Mouse (Mus musculus) neural tube, embryonic 15.5 days (tissue): Measurements from ENCODE around the gene Il4i1. TPM values are rescaled to one million over a fixed set of nuclear protein-coding genes. Genes with fewer than 3 reads are reported as not detected.

Experiments
- ATAC-seq: fragments of 200-750 bp; cut with Nextera tagmentation; 2 replicates; pipeline ENCODE4 v1.8.0; 2017; ENCODE audit warnings: mild to moderate bottlenecking, moderate TSS enrichment, moderate library complexity; ENCODE audit not compliant: low FRiP score
- H3K27ac ChIP-seq: fragments of 300-500 bp; sonication (generic); replicated peaks from 2 replicates; pipeline ENCODE4 v1.5.1; 2015; ENCODE audit warnings: mild to moderate bottlenecking, inconsistent platforms
- H3K27me3 ChIP-seq: fragments of 300-500 bp; sonication (generic); replicated peaks from 2 replicates; pipeline ENCODE4 v1.6.1; 2015; ENCODE audit warnings: inconsistent platforms
- H3K36me3 ChIP-seq: fragments of 300-500 bp; sonication (generic); 2 replicates; pipeline ENCODE4 v1.6.1; 2015; ENCODE audit warnings: inconsistent platforms
- H3K4me1 ChIP-seq: fragments of 300-500 bp; sonication (generic); 2 replicates; pipeline ENCODE4 v1.6.1; 2015; ENCODE audit warnings: inconsistent platforms
- H3K4me2 ChIP-seq: fragments of 300-500 bp; sonication (generic); 2 replicates; pipeline ENCODE4 v1.6.1; 2015; ENCODE audit warnings: inconsistent platforms, mild to moderate bottlenecking, moderate library complexity
- H3K4me3 ChIP-seq: fragments of 300-500 bp; sonication (generic); replicated peaks from 2 replicates; pipeline ENCODE4 v1.5.1; 2015; ENCODE audit warnings: mild to moderate bottlenecking, inconsistent platforms
- H3K9ac ChIP-seq: fragments of 300-500 bp; sonication (generic); replicated peaks from 2 replicates; pipeline ENCODE4 v1.6.1; 2015; ENCODE audit warnings: mild to moderate bottlenecking, inconsistent platforms
- H3K9me3 ChIP-seq: fragments of 300-500 bp; sonication (generic); replicated peaks from 2 replicates; pipeline ENCODE4 v1.6.1; 2016; ENCODE audit warnings: inconsistent platforms
- WGBS: fragments of 180-500 bp; shearing (Covaris S2); methylation state at CpG from one replicate; pipeline ENCODE4 v1.1.7; 2015; ENCODE audit warnings: mixed read lengths; 5-methylcytosine and 5-hydroxymethylcytosine counted together
- polyA plus RNA-seq: library from polyadenylated mRNA; unstranded; fragments of >200 nt; fragmentation: Nextera tagmentation; extraction: Ambion mirVana; gene quantifications from 2 replicates; pipeline ENCODE4 v1.2.1, GENCODE M21; 2015

The Il4i1 gene
- polyA plus RNA-seq, 1 experiment from 2014 or later, result 0.78 TPM

GRCm38 (mm10) chr7:44819863-44820262 is 3.7 kb downstream of the Il4i1 start:
- Histone ChIP-seq H3K4me3 (no peak overlapping the region), H3K27ac (no peak overlapping the region), H3K27me3 (no peaks in the 10 kb centered on the region), H3K9me3 (no peaks in the 10 kb centered on the region), H3K36me3 (no peaks in the 10 kb centered on the region), H3K4me2 (no peak overlapping the region), H3K9ac (no peak overlapping the region), H3K4me1 (peaks cover 63% of the 10 kb centered on the region)
- WGBS, result 79% methylated on average over 5 of the region's 5 CpGs
- no peak for ATAC-seq

- H3K9me3 ChIP-seq, result no peaks in the 10 kb centered on the region
- no peak overlapping the region for H3K27ac ChIP-seq
- H3K4me3 ChIP-seq, result no peak overlapping the region
- WGBS, result 90% methylated on average over 3 of the region's 3 CpGs
- H3K36me3 ChIP-seq, result no peaks in the 10 kb centered on the region
- ATAC-seq, result no peak
- H3K27me3 ChIP-seq, result no peaks in the 10 kb centered on the region
- H3K9ac ChIP-seq, result no peak overlapping the region
- peaks cover 60% of the 10 kb centered on the region for H3K4me1 ChIP-seq
- no peak overlapping the region for H3K4me2 ChIP-seq
Observed at GRCm38 (mm10) chr7:44820525-44820924, 4.3 kb downstream of the Il4i1 start.

GRCm38 (mm10) chr7:44821666-44822448 is 5.7 kb downstream of the Il4i1 start:
- Histone ChIP-seq H3K4me3 (no peak overlapping the region), H3K36me3 (no peaks in the 10 kb centered on the region), H3K4me1 (peaks cover 58% of the 10 kb centered on the region), H3K4me2 (no peak overlapping the region), H3K27ac (no peak overlapping the region), H3K9me3 (no peaks in the 10 kb centered on the region), H3K9ac (no peak overlapping the region), H3K27me3 (no peaks in the 10 kb centered on the region)
- WGBS, result 89% methylated on average over 7 of the region's 7 CpGs
- no peak for ATAC-seq

GRCm38 (mm10) chr7:44823409-44823808 is 7.2 kb downstream of the Il4i1 start:
- Histone ChIP-seq H3K4me1 (peaks cover 43% of the 10 kb centered on the region), H3K4me2 (no peak overlapping the region), H3K27me3 (no peaks in the 10 kb centered on the region), H3K27ac (no peak overlapping the region), H3K9ac (no peak overlapping the region), H3K4me3 (no peak overlapping the region), H3K9me3 (no peaks in the 10 kb centered on the region), H3K36me3 (no peaks in the 10 kb centered on the region; the same call in 1 of the 2 replicates)
- 35% methylated on average over 7 of the region's 7 CpGs for WGBS
- no peak for ATAC-seq

- H3K4me3 ChIP-seq, result no peak overlapping the region
- H3K9me3 ChIP-seq, result no peaks in the 10 kb centered on the region
- 24% methylated on average over 3 of the region's 3 CpGs for WGBS
- ATAC-seq, result peak; percentile 76
- H3K27me3 ChIP-seq, result no peaks in the 10 kb centered on the region
- H3K4me2 ChIP-seq, result no peak overlapping the region
- peaks cover 28% of the 10 kb centered on the region for H3K4me1 ChIP-seq
- H3K9ac ChIP-seq, result no peak overlapping the region
- H3K36me3 ChIP-seq, result peaks cover 14% of the 10 kb centered on the region
- no peak overlapping the region for H3K27ac ChIP-seq
Observed at GRCm38 (mm10) chr7:44824872-44825271, 8.7 kb downstream of the Il4i1 start.

GRCm38 (mm10) chr7:44826771-44827170 is 10.6 kb downstream of the Il4i1 start:
- Histone ChIP-seq H3K4me3 (no peak overlapping the region), H3K27me3 (no peaks in the 10 kb centered on the region), H3K4me1 (peaks cover 17% of the 10 kb centered on the region; the same call in 1 of the 2 replicates), H3K9me3 (no peaks in the 10 kb centered on the region), H3K36me3 (peaks cover 33% of the 10 kb centered on the region), H3K27ac (no peak overlapping the region), H3K4me2 (no peak overlapping the region), H3K9ac (no peak overlapping the region)
- ATAC-seq, result no peak
- 91% methylated on average over 3 of the region's 3 CpGs for WGBS

GRCm38 (mm10) chr7:44828706-44829105 is 12.5 kb downstream of the Il4i1 start:
- Histone ChIP-seq H3K9me3 (no peaks in the 10 kb centered on the region), H3K4me2 (no peak overlapping the region), H3K4me1 (peaks cover 14% of the 10 kb centered on the region; the same call in 1 of the 2 replicates), H3K4me3 (no peak overlapping the region), H3K27me3 (no peaks in the 10 kb centered on the region), H3K36me3 (peaks cover 38% of the 10 kb centered on the region), H3K27ac (no peak overlapping the region), H3K9ac (no peak overlapping the region)
- ATAC-seq, result no peak
- 93% methylated on average over 5 of the region's 5 CpGs for WGBS

GRCm38 (mm10) chr7:44832763-44833162 is 16.6 kb downstream of the Il4i1 start:
- 84% methylated on average over 4 of the region's 4 CpGs for WGBS
- H3K4me2 ChIP-seq, result no peak overlapping the region
- no peak for ATAC-seq

GRCm38 (mm10) chr7:44835373-44836015 is 19.3 kb downstream of the Il4i1 start:
- WGBS, result 94% methylated on average over 1 of the region's 1 CpGs
- Histone ChIP-seq H3K4me2 (no peak overlapping the region), H3K27ac (no peak overlapping the region), H3K27me3 (peaks cover 10% of the 10 kb centered on the region), H3K9ac (no peak overlapping the region), H3K4me1 (peaks cover 14% of the 10 kb centered on the region), H3K4me3 (no peak overlapping the region), H3K36me3 (peaks cover 22% of the 10 kb centered on the region), H3K9me3 (no peaks in the 10 kb centered on the region)
- no peak for ATAC-seq

More at GRCm38 (mm10) chr7:44832763-44833162, 16.6 kb downstream of the Il4i1 start:
- Histone ChIP-seq H3K4me3 (no peak overlapping the region), H3K27me3 (no peaks in the 10 kb centered on the region), H3K9ac (no peak overlapping the region), H3K9me3 (no peaks in the 10 kb centered on the region), H3K36me3 (peaks cover 38% of the 10 kb centered on the region), H3K27ac (no peak overlapping the region), H3K4me1 (no peaks in the 10 kb centered on the region)

GRCm38 (mm10) chr7:44836016-44836404 is 19.8 kb downstream of the Il4i1 start:
- Histone ChIP-seq H3K27me3 (peaks cover 15% of the 10 kb centered on the region), H3K4me1 (peaks cover 16% of the 10 kb centered on the region), H3K4me3 (no peak overlapping the region), H3K36me3 (peaks cover 22% of the 10 kb centered on the region), H3K27ac (no peak overlapping the region), H3K9ac (no peak overlapping the region), H3K9me3 (no peaks in the 10 kb centered on the region), H3K4me2 (no peak overlapping the region)
- no peak for ATAC-seq
- 52% methylated on average over 3 of the region's 3 CpGs for WGBS

GRCm38 (mm10) chr7:44836423-44837053 is 20.4 kb downstream of the Il4i1 start:
- peaks cover 16% of the 10 kb centered on the region for H3K4me1 ChIP-seq
- H3K27ac ChIP-seq, result no peak overlapping the region
- peaks cover 19% of the 10 kb centered on the region for H3K27me3 ChIP-seq
- H3K4me3 ChIP-seq, result no peak overlapping the region
- H3K9me3 ChIP-seq, result no peaks in the 10 kb centered on the region
- WGBS, result 90% methylated on average over 9 of the region's 9 CpGs
- H3K9ac ChIP-seq, result no peak overlapping the region
- ATAC-seq, result no peak
- H3K4me2 ChIP-seq, result no peak overlapping the region
- peaks cover 22% of the 10 kb centered on the region; the same call in 1 of the 2 replicates for H3K36me3 ChIP-seq

- Histone ChIP-seq H3K9ac (no peak overlapping the region), H3K4me2 (no peak overlapping the region), H3K4me3 (no peak overlapping the region), H3K27me3 (peaks cover 32% of the 10 kb centered on the region), H3K9me3 (no peaks in the 10 kb centered on the region), H3K27ac (no peak overlapping the region), H3K4me1 (peaks cover 16% of the 10 kb centered on the region), H3K36me3 (peaks cover 29% of the 10 kb centered on the region)
- 84% methylated on average over 6 of the region's 6 CpGs for WGBS
- ATAC-seq, result no peak
Observed at GRCm38 (mm10) chr7:44838073-44838472, 21.9 kb downstream of the Il4i1 start.
